Mouse (Mus musculus): Measurements from ENCODE around the gene Nmnat2.

Nmnat2 gene

DNA sequence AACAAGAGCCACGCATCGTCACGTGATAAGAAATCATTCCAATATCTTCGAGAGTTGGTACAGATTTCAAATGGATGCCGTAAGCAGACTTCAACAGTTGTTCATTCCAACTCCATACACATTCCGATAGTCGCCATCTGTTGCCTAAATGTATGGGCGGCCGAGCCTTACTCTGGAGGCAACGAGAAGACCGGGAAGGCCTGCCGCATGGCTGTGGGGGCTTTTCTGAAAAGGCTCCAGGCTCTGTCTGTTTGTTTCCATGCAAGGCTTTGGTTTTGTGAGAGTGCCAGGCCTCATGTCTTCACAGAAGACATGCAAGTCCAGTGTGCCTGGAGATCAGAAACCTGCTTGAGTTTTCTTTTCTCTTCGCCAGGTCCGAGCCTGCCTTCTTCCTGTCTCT lies 28.6 kb downstream of the Nmnat2 start:
- no peak for DNase-seq (ENCODE audit: low read depth, low spot score)

DNA sequence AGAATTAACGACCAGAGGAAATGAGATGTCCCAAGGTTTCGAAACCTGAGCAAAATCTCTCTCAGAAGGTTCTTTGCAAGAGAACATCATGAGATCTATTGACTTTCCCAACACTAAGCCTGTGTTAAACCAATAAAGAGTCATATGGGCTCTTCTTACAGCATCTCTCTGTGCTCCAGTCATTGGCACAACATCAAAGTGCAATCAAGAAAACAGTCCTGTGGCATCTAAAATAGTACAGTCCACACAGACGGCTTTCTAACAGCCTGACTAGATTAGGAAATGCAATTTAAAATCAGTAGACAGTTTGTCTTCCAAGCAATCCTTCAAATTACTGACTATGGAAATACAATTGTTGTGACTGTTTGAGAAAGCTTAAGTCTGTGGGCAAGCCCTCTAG lies 32.2 kb downstream of the Nmnat2 start:
- DNase-seq (ENCODE audit: low read depth, low spot score) = no peak

DNA sequence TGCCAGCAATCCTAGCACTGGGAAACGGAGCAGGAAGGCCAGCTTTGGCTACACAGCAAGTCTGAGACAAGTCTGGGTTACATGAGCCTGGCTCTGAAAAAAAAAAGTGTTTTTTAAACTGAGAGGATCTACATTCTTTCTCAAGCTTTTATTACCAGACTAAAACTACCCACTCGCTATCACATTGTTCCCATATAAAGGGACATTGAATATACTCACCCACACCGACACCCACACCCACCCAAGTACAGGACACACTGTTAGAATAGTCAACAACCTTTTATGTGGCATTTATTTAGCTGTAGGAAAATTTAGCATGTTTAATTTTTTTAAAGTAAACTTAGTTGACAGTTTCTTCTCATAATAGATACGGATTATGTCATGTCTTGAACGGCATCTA lies 35.3 kb downstream of the Nmnat2 start:
- no peak for DNase-seq (ENCODE audit: low read depth, low spot score)

DNA sequence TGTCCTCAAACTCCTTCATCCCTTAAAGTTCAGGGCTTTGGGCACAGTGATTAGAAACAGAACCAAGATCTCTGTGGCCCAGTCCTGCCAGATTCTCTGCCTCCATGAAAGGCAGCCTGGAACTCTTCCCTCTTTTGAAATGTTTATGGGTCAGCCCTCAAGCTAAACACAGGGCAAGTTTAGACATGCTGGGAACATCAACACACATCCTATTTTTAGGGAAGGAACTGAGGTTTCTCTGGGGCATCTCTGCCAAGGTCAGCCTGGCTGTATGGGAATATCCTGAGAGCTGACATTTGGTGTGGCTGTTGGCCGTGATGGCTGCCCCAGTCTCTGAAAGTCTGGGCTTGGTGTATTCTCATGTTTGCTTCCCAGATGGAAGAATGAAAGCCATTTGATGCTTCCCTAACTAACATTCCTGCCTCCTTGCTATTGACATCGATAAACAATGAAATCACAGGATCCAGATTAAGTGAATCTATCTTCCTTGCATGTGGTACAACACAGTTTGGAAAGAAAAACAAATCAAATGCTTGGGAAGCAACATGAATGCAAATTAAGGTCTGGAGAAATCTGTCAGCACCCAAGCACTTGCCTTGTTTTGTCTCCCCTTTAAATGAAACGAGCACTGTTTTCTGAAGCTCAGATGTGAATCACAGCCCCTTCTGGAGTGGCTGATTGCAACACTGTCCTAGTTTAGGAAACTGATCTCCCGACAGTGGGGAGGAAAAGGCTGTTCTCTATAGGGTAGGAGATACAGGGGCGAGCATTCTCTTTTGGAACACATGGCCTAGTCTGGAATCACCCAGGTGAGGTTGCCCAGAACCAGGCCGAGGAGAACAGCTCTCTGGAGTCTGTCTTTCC lies 37.7 kb downstream of the Nmnat2 start:
- DNase-seq (ENCODE audit: low read depth, low spot score) = no peak

DNA sequence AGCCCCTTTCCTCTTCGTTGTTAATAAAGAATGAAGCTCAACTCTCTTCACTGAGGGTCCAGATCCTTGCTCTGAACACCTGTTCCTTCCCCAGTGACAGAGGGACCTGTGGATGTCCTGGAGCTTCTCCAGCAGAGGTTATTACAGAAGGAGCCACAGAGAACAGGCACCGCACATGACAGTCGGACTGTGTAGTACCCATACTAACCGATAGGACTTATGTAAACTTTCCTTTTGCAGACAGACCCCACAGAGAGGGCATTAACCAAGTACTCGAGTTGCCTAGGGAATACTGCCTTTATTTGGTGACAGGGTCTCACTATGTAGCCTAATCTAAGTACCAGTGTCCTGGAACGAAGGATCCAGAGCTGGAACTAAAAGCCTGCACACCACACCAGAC lies 39.0 kb downstream of the Nmnat2 start:
- DNase-seq (ENCODE audit: low read depth, low spot score) = no peak

DNA sequence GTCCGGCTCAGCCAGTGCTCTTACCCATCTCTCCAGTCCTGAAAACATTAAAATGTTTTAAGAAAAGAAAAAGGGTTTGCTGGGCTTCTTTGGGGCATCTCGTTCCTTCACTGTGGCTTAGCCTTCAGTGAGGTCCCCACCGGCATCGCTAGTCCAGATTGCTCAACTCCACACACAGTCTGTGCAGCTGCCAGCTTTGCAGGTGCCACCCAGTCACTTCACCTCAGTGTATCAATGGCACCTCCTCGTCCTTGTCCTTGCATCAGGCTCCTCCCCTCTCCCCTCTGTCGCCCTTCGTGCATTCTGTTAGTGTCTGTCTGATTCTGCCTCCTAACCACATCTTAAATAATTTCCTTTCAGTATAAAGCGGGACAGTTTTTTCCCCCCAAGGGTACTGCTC lies 45.2 kb downstream of the Nmnat2 start:
- no peak for DNase-seq (ENCODE audit: low read depth, low spot score)

DNA sequence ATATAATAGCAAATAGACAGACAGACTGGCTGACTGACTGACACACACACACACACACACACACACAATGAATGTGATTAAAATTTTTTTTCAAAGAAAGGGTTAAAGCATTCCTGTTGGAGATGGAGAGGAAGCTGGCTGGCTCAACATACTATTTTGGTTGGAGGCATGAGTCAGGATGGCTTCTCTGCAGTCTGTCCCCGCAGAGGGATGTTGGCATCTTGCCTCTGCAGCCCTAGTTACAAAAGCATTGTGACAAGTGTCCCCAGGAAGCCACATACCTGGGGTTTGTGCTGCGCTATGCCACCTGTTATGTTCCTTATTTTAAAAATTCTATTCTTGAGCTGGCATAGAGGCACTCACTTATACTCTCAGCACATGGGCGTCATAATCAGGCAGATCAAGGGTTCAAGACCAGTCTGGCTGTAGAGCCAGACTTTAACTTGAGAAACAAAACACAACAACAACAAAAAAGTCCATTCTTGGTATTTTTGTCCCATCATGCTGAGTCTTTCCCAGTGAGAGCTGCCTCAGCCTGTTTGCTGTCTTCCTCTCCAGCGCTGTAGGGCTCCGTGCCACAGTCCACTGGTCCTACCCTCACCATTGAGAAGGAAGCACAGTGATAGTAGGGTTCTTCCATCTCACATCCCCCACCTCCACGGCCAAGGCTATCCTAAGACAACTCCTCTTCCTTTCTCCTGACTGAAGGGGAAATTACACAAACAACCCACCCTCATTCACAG lies 45.9 kb downstream of the Nmnat2 start:
- DNase-seq (ENCODE audit: low read depth, low spot score) = no peak

DNA sequence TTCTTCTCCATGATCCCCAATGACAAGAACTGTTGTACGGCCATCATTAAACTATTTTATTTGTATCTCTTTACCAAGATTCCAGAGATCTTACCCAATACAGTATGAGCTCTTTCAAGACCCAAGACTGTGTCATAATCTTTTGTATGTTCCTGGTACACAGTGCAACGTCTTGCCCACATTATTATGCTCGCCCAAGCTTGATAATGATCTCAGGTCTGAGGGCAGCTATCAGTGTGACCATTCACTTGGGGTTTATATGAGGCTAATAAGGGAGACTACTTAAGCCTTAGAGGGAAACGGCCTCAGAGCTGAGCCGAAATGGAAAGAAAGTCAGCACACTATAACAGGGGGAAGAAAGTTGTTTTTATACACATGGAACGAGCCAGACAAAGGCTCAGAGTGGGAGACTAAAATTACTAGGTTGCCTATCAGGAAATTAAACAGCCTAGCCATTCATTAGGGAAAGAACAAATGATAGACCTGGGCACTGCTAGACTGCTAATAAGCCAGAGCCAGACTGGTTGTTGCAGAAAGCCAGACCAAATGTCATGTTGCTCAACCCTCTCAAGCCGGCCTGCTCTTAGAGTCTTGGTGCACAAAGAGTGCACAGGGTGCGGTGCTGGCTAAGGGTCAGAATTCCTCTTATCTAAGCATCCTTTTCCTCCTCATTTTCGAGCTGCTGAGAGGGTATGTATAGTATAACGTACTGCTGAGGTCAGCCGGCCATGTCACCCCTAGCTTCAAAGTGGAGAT lies 47.7 kb downstream of the Nmnat2 start:
- DNase-seq (ENCODE audit: low read depth, low spot score) = no peak

DNA sequence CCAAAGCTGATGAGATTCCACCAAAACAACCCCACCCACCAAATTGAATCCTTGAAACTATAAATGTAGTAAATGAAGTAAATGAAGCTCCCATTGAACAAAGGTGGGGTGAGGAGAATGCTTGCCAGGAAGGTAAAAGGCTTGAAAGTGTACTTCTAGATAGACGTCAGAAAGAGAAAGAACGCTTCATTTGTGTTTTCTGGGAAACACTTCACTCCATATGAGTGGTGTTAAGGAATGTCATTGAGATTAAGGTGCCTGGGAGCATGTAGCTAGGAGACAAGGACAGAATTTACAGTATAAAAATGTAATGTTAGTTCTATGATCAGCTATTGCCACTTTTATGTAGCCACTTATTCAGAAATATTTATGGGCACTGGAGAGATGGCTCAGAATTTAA lies 49.7 kb downstream of the Nmnat2 start:
- no peak for DNase-seq (ENCODE audit: low read depth, low spot score)

DNA sequence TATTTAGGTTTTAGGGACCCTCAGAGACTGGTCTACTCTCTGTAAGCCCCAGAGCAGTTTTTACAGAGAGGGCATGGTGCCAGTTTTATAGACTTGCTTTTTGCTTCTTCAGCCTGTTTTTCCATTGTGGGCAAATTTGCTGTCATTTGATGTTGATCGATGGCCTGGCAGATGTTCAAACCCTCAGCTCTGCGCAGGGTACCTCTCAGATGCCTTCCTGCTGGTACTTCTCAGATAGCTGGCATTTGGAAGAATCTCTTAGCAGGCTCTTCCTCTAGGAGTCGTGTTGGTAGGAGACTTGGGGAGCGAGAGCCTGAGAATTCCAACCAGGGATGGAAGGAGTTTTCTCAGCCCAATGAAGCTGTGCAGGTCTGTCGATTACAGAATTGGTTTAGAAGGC lies 51.3 kb downstream of the Nmnat2 start:
- peak; percentile 34 for DNase-seq (ENCODE audit: low read depth, low spot score)

DNA sequence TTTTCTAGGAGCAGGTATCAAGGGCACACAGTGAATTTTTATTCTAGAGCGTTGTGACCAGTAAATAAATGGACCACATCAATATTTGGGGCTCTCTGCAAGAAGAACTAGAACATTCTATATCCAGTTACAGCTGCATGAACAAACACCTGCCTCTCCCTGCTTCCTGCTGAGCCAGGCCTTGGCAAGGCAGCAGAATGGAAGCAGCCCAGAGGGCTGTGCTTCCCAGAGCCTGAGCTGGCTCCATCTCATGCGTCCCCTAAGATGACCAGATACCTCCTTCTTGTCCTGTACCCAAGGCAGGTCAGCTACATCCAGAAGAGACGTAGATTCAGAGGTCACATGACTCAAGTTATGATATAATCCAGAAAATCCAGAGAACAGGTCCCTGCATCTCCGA lies 52.0 kb downstream of the Nmnat2 start:
- no peak for DNase-seq (ENCODE audit: low read depth, low spot score)

DNA sequence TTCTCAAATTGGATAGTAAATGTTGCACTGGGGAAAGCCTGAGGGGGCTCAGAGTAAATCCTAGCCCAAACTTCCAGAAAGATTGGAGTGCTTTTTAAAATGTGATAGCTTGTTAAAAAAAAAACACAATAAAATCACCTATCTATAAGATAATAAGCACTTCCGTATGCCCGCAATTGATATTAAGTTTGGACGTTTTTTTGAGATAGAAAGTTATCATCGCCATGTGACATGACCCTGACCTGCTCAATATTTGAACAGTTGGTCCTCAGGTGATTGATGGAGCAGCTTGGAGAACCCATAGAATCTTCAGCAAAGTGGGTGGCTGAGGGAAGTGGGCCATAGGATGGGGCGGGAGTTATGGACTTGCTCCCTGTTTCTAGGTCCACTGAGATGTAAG lies 52.5 kb downstream of the Nmnat2 start:
- DNase-seq (ENCODE audit: low read depth, low spot score) = no peak

DNA sequence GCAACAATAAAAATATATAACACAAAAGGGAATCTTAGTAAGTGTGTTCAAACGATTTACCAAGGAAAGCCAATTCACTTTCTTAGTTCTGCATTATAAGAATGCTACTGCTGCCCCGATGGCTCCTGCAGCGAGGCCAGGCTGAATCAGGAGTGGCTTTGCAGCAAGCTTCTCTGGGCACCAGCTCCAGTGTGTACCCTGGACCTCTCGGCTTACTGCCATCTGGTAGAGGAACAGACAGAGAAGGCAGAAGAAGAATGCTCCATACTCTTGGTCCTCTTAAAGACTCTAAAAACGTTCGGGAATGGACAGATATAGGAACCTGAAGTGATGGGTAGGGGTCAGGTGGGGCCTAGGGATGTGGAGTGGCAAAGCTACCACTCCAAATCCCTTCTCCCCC lies 53.0 kb downstream of the Nmnat2 start:
- DNase-seq (ENCODE audit: low read depth, low spot score) = no peak

DNA sequence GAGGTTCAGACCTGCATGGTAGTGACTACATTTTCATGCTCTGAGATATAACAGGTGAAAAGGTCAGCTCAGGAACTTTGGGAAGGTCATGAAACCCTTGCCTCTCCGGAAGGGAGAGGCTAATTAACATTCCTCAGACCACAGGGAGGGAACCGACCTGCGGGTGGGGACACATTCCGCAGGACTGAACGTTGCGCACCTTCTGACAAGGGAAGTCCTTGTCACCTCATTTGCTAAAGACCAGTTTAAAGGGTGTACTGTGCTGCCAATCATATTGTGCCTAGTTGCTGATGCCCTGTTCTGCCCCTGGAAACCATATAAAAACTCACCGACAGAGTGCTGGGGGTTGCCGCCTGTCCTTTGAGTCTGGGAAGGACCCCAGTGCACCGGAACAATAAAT lies 54.5 kb downstream of the Nmnat2 start:
- no peak for DNase-seq (ENCODE audit: low read depth, low spot score)

DNA sequence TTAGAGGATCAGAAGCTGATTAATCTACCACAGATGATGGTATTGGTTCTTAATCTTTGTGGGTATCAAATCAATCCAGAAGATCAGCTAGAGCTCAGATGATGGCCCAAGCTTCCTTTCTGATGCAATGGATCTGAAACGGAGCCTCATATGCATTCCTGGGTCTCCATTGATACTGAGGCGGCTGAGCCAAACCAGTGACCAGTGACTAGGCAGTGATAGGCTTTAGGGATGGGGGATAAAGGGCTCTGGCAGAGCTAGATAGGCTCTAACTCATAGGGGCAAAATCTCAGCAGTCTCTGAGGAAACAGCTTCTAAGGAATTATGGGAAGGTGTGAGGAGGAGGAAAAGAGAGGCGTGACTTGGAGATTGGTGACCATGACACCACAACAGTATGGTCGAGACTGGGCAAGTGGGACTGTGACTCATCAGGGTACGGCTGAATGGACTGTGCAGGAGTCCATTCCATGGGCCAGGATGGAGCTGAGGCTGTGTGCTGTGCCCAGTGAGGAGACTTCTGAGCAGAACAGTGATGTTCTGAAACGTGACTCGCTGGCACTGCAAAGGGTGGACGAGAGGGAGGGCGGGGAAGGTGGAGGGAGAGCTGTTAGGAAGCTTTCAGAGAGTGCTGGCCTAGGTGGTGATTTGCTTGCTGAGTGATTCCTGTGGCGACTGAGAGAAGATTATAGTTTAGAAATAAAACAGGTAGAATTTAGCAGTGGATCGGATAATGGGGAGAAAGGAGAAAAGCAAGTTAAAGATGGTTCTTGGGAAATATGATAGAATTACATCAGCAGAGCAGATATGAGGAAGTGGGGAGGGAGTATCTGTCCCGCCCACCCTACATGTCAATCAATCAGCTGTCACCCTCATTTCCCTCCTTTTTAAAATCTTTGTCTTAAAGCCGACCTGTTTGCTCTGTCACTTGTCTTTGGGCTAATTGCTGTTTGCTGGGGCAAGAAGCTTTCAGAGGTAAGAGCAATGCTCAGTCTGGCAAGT lies 55.9 kb downstream of the Nmnat2 start:
- DNase-seq (ENCODE audit: low read depth, low spot score) = peak; percentile 63

DNA sequence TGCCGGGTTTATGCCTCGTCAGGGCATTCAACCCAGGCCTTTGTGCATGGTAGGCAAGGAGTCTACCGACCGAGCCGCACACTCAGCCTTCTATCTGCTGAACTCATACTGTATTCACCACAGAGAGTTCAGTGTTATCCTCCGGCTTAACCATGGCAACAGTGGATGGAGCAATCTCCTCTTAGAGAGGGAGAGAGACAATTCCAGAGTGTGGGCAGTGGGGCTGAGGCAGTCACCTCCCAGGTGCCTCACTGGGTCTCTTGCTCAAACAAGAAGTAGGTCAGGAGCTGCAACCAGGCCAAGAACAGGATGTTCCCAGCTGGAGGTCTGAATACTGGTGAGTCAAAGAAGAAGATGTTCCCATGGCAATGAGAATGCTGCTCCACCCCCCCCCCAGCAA lies 56.8 kb downstream of the Nmnat2 start:
- DNase-seq (ENCODE audit: low read depth, low spot score) = peak; percentile 41

DNA sequence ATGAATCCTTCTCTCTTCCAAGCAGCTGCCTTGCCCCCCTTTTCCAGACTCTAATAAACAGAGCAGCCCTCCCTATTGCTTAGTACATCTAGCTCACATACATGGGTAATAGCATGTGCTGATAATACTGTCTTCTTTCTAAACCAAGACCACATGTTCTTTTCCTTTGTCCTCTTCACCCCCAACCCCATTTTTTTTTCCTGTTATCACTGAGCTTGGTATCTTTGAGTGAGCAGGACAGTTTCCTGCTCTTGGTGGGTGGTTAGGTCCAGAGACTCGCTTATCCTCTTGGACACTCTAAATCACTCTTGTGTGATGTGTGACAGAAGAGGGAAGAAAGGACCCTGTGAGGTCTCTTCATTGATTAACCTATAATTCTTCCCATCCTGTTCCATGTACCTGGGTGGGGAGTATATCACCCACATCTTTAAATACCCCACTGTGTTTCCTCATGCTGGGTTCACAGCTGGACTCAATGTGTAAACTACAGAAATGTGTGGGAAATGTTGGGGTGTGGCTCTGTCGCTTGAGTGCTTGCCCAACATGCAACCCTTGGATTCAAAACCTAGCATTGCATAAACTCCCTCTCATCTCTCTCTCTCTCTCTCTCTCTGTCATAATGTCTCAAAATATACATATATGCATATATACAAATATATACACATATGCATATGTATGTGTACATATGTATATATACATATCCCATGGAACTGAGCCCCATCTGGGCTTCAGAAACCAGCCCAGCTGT lies 58.9 kb downstream of the Nmnat2 start:
- DNase-seq (ENCODE audit: low read depth, low spot score) = no peak

DNA sequence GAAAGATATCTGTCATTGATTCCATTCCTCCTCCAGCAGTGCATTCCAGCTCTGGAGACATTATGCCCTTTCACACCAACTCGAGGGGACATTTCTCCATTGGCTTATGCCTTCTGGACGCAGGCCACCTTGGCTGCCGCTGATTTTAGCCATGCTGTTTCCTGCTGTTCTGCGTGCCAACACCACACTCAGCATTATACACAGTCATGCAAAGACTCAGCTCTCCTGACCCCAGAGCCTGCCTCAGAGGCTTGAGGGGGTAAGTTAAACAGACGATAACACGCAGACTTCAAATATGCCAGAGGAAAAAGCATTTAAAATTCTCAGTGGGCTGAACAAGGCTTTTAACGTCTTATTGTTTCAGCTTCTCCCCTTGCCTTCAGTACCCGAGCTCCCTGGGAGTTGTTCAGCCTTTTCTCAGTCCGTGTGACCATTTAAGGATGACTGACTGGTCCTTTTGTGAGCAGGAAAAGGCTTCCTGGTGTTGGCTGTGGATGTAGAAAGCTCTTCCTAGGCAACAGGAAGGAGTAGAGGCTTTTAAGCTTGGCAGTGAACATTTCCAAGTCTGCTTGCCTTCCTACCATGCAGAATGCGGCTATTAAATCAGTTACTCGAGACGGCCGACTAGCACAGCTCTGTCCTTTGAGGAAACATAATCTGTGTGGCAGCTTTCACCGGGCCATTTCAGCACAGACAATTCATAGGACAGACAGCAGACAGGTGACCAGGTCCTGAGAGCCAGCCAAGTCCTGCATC lies 59.8 kb downstream of the Nmnat2 start:
- DNase-seq (ENCODE audit: low read depth, low spot score) = no peak

DNA sequence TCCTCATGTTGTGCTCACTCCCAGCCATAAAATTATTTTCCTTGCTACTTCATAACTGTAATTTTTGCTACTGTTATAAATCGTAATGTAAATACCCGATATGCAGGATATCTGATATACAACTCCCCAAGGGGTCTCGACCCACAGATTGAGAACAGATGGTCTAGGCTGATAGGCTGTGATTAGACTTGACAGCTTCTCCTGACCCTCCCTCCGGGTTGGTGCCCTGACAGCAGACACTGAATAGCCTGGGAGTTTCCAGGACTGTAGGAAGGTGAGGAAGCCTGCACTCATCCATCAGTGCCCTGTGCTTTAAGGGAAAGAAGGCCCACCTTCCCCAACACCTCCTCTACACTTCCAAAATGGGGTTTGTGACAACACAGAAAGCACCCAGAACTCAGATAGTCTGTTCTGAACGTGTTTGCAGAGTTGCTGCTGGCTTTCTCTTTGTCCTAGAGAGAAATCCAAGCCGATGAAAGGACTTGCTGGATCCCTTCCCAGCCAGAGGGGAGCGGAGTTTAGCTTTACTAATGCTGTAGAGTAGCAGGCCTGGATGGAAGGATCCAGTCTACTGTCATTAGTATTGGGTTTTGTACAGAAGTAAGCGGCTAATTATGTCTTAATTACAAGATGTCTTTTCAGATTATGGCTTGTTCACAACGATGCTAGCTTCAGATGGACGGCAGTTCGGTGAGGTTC lies 61.8 kb downstream of the Nmnat2 start:
- no peak for DNase-seq (ENCODE audit: low read depth, low spot score)

Data from 3T3-L1 (cell line).